Mouse (Mus musculus) testis, adult 2 months (tissue): Measurements from ENCODE around the gene Adam12.

Source experiments
- CTCF ChIP-seq: fragments of 200-500 bp; IDR thresholded peaks from 2 replicates; pipeline ENCODE4 v1.5.1; 2012; ENCODE audit warnings: low read depth, mild to moderate bottlenecking, inconsistent platforms, low read length, moderate library complexity; ENCODE audit not compliant: control insufficient read depth, insufficient read depth, insufficient replicate concordance
- POLR2A ChIP-seq: fragments of 200-500 bp; IDR thresholded peaks from 2 replicates; pipeline ENCODE4 v1.6.1; 2012; ENCODE audit warnings: low read depth, mild to moderate bottlenecking, inconsistent platforms, low read length, moderate library complexity; ENCODE audit not compliant: control insufficient read depth

- no peak for TF ChIP-seq CTCF
- TF ChIP-seq POLR2A: no peak
Observed at GRCm38 (mm10) chr7:133847175-133847574, 384.8 kb downstream of the Adam12 start.
